Mouse (Mus musculus): ENCODE results near the gene F2rl2. TPM values are rescaled to one million over a fixed set of nuclear protein-coding genes. Genes with fewer than 3 reads are reported as not detected.
A peak's percentile ranks its signal among the peaks of the same experiment; 100 is the strongest.

Gene F2rl2
- total RNA-seq, 2 experiments from 2014 or later, result 0.15 to 0.17 TPM

- H3K27ac ChIP-seq, result no peak overlapping the region
- no peak overlapping the region for H3K4me3 ChIP-seq
- no peak for DNase-seq (ENCODE audit: low spot score in 2 of 2)
- no peak for TF ChIP-seq CTCF (conservative IDR thresholded peaks at IDR 0.05)
These were observed 25.4 kb upstream of the F2rl2 start for GRCm38 (mm10) chr13:95671108-95671897.

- TF ChIP-seq CTCF (conservative IDR thresholded peaks at IDR 0.05), result no peak
- H3K27ac ChIP-seq, result no peak overlapping the region
- no peak for DNase-seq (ENCODE audit: low spot score in 2 of 2)
- no peak overlapping the region for H3K4me3 ChIP-seq
These were observed 24.3 kb upstream of the F2rl2 start for GRCm38 (mm10) chr13:95672372-95672771.

- Histone ChIP-seq H3K27ac (no peak overlapping the region), H3K4me3 (no peak overlapping the region)
- no peak for TF ChIP-seq CTCF (conservative IDR thresholded peaks at IDR 0.05)
- no peak for DNase-seq (ENCODE audit: low spot score in 2 of 2)
These were observed 17.6 kb upstream of the F2rl2 start for GRCm38 (mm10) chr13:95679078-95679477.

- Histone ChIP-seq H3K27ac (no peak overlapping the region), H3K4me3 (no peak overlapping the region)
- DNase-seq (ENCODE audit: low spot score in 2 of 2), result no peak
- no peak for TF ChIP-seq CTCF (conservative IDR thresholded peaks at IDR 0.05)
These were observed 17.1 kb upstream of the F2rl2 start for GRCm38 (mm10) chr13:95679491-95679941.

GRCm38 (mm10) chr13:95684656-95685244, 11.9 kb upstream of the F2rl2 start:
- TF ChIP-seq CTCF (conservative IDR thresholded peaks at IDR 0.05), result no peak
- DNase-seq (ENCODE audit: low spot score in 2 of 2), result no peak
- Histone ChIP-seq H3K27ac (no peak overlapping the region), H3K4me3 (no peak overlapping the region)

- Histone ChIP-seq H3K4me3 (no peak overlapping the region), H3K27ac (no peak overlapping the region)
- TF ChIP-seq CTCF (conservative IDR thresholded peaks at IDR 0.05), result no peak
- no peak for DNase-seq (ENCODE audit: low spot score in 2 of 2)
These were observed 10.9 kb upstream of the F2rl2 start for GRCm38 (mm10) chr13:95685736-95686135.

GRCm38 (mm10) chr13:95688576-95688975, 8.1 kb upstream of the F2rl2 start:
- no peak for DNase-seq (ENCODE audit: low spot score in 2 of 2)
- H3K27ac ChIP-seq, result no peak overlapping the region
- TF ChIP-seq CTCF (conservative IDR thresholded peaks at IDR 0.05), result no peak
- H3K4me3 ChIP-seq, result no peak overlapping the region

GRCm38 (mm10) chr13:95692201-95692600, 4.5 kb upstream of the F2rl2 start:
- DNase-seq (ENCODE audit: low spot score in 2 of 2), result peak; percentile 22 to 67
- Histone ChIP-seq H3K27ac (no peak overlapping the region), H3K4me3 (no peak overlapping the region)
- TF ChIP-seq CTCF (conservative IDR thresholded peaks at IDR 0.05), result no peak

- Histone ChIP-seq H3K4me3 (no peak overlapping the region), H3K27ac (peak overlapping the region; percentile 52)
- DNase-seq (ENCODE audit: low spot score in 2 of 2), result no peak
- no peak for TF ChIP-seq CTCF (conservative IDR thresholded peaks at IDR 0.05)
These were observed 466 bp upstream of the F2rl2 start for GRCm38 (mm10) chr13:95696120-95696653.

GRCm38 (mm10) chr13:95697874-95698273, 1.2 kb downstream of the F2rl2 start:
- TF ChIP-seq CTCF (conservative IDR thresholded peaks at IDR 0.05), result no peak
- no peak overlapping the region for H3K27ac ChIP-seq
- DNase-seq (ENCODE audit: low spot score in 2 of 2), result no peak
- no peak overlapping the region for H3K4me3 ChIP-seq

- no peak overlapping the region for H3K4me3 ChIP-seq
- DNase-seq (ENCODE audit: low spot score in 2 of 2), result no peak
- TF ChIP-seq CTCF (conservative IDR thresholded peaks at IDR 0.05), result no peak
- no peak overlapping the region for H3K27ac ChIP-seq
These were observed 6.7 kb downstream of the F2rl2 start for GRCm38 (mm10) chr13:95703376-95703775.

GRCm38 (mm10) chr13:95705589-95705988, 8.9 kb downstream of the F2rl2 start:
- no peak overlapping the region for H3K4me3 ChIP-seq
- no peak for TF ChIP-seq CTCF (conservative IDR thresholded peaks at IDR 0.05)
- no peak for DNase-seq (ENCODE audit: low spot score in 2 of 2)
- no peak overlapping the region for H3K27ac ChIP-seq

- no peak for DNase-seq (ENCODE audit: low spot score in 2 of 2)
- no peak for TF ChIP-seq CTCF (conservative IDR thresholded peaks at IDR 0.05)
- Histone ChIP-seq H3K4me3 (no peak overlapping the region), H3K27ac (no peak overlapping the region)
These were observed 15.4 kb downstream of the F2rl2 start for GRCm38 (mm10) chr13:95712054-95712453.
